ENCODE assay signal across 17 mouse cellular contexts in the genomic region with DNA sequence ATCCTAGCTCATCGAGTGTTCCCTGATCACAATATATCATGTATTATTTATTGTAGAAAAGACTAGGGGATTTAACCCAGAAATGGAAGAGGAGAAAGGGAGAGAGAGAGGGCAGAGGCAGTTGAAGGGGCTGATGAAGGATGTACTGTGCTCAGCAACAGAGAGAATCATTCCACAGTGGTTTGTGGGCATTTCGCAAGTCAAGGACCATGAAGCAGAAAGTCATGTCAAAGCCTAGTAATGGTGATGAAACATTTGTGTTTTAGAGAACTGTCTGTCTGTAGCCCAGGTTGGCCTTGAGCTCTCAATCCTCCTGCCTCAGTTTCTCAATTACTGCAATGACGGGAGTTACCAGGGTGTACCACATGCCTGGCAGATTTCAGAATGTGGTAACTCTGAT.
"Had no signal": no experiment of that assay in that cellular context is flagged by ENCODE, and none has a peak within 500 bp of the region (broad histone marks: within the 10 kb centered on the region; RNA-seq: fewer than 3 reads in every experiment).

No protein-coding gene starts in this region.

- DNase-seq: gastrocnemius, adult 2 months; gastrocnemius, postnatal 10 days; gastrocnemius, postnatal 25 days; heart, adult 2 months; heart, postnatal 14 days; heart, postnatal 36 days; kidney, adult 11 months; kidney, adult 2 months; kidney, adult 9 months; kidney, postnatal 14 days; kidney, postnatal 36 days; layer of hippocampus, adult 9-11 months; layer of hippocampus, postnatal 36 days; left cerebral cortex, postnatal 4 days had no signal

- ATAC-seq: hindbrain, postnatal 0 days; intestine, embryonic 16.5 days; liver, embryonic 12.5 days had no signal
